Mouse (Mus musculus): ENCODE data around the gene Bicd1. TPM values are rescaled to one million over a fixed set of nuclear protein-coding genes. Genes with fewer than 3 reads are reported as not detected.

Gene Bicd1
- polyA plus RNA-seq, 1 experiment from 2014 or later: 45.3 TPM

Small RNAs within 50 kb of the gene (microRNA-seq; reads per million reads assigned to microRNA genes)
- gene Gm24307: not detected

Other genes starting within 250 kb of the Bicd1 start
- 89.8 and 93.6 TPM in 2 replicates for gene Amn1, start 220.2 kb upstream of the Bicd1 start, polyA plus RNA-seq (2015; fragmentation: Nextera tagmentation; extraction: Ambion mirVana)
- gene Resf1, start 99.5 kb upstream of the Bicd1 start, polyA plus RNA-seq (2015; fragmentation: Nextera tagmentation; extraction: Ambion mirVana): 21.4 and 23.0 TPM in 2 replicates